Mouse (Mus musculus) WW6 (cell line): Measurements from ENCODE around the gene Apela.
"Not testable (repeated sequence)": the region's sequence is repeated elsewhere in the genome, so short reads cannot be mapped to it uniquely, and the experiment has no call there.

Source experiments
- DNase-seq: peaks from one replicate; pipeline ENCODE4 v3.0.0-alpha.2; 2013; ENCODE audit warnings: low read depth, low spot score

Apela gene

GRCm38 (mm10) chr8:65022485-65022884 lies 14.7 kb downstream of the Apela start:
- no peak for DNase-seq

GRCm38 (mm10) chr8:65018423-65018822 lies 18.7 kb downstream of the Apela start, which contains the start of the genes Trim61 and Trim60:
Gene Trim61, minus strand, starts transcription at chr8:65018523.
Gene Trim60, minus strand, starts transcription at chr8:65018584.
- no peak for DNase-seq

- not testable (repeated sequence) for DNase-seq
Observed at GRCm38 (mm10) chr8:65007616-65008015, 29.5 kb downstream of the Apela start.

- no peak for DNase-seq
Observed at GRCm38 (mm10) chr8:64998806-64999365, 38.2 kb downstream of the Apela start.

- DNase-seq, result no peak
Observed at GRCm38 (mm10) chr8:64987731-64988130, 49.4 kb downstream of the Apela start, which contains the start of gene Trim75. Gene Trim75, minus strand, starts transcription at chr8:64987831.

GRCm38 (mm10) chr8:64983150-64983897 lies 53.8 kb downstream of the Apela start:
- DNase-seq, result no peak
